Mouse (Mus musculus) testis, adult 2 months (tissue): ENCODE results near the gene Wee1.

Experiments
- CTCF ChIP-seq: fragments of 200-500 bp; IDR thresholded peaks from 2 replicates; pipeline ENCODE4 v1.5.1; 2012; ENCODE audit warnings: low read depth, mild to moderate bottlenecking, inconsistent platforms, low read length, moderate library complexity; ENCODE audit not compliant: control insufficient read depth, insufficient read depth, insufficient replicate concordance
- POLR2A ChIP-seq: fragments of 200-500 bp; IDR thresholded peaks from 2 replicates; pipeline ENCODE4 v1.6.1; 2012; ENCODE audit warnings: low read depth, mild to moderate bottlenecking, inconsistent platforms, low read length, moderate library complexity; ENCODE audit not compliant: control insufficient read depth

DNA sequence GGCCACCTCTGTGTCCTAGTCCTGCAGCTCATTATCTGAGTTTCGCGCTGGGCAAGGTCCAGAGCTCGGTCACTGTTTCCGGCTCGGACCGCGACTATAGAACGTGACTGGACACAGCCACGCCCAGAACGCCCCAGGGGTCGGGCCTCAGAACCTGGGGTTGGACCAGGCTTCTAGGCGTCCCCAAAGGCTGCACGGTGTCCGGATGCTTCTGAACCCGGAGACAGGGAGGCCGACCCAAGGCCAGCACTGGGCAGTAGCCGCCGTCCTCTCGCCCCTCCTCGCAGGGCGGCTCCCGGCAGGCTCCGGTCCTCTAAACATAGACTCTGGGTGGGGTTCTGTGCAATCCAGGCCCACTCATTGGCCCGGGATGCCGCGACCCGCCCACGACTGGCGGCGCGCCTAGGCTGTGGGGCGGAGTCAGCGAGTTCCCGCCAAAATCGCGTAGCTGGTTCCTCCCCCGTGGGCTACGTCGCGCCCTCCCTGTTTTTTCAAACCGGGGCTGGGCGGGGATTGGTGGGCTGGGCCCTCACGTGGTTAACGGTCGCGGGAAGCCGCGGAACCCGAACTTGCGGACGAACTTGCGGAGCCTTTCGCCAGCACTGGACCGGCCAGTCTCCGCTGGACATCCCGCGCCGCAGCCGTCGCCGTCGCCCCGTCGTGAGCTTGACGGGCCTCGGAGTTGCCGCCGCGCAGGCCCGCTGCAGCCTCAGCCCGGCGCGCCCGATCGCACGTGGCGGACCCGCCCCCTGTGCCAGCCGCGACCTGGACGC lies at the start of gene Wee1:
- TF ChIP-seq CTCF, result no peak
- peak; percentile 44 for TF ChIP-seq POLR2A
